27 mouse cellular contexts compared by ENCODE assay signal in the genomic region with DNA sequence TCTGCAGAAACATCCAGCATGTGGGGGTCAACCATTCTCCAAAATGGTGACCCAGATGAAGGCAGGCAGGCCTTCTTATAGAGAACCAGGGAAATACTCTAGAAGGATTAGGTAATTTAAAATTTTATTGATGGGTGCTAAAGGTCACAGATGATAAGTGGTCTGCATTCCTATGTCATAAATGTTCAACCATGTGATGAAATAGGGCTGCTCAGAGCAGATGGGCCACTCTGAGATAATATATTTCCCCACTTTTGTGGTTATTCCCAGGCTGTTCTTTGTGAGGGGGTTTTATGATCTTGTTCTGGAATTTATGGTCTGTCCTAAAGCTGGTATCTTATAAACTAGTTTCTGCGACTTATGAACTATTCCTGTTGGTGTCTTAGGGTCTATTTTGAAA.
"Had no signal": no experiment of that assay in that cellular context is flagged by ENCODE, and none has a peak within 500 bp of the region (broad histone marks: within the 10 kb centered on the region; RNA-seq: fewer than 3 reads in every experiment).

No protein-coding gene starts in this region.

- H3K4me2 ChIP-seq: heart, embryonic 11.5 days; heart, embryonic 13.5 days; heart, embryonic 15.5 days; hindbrain, embryonic 13.5 days; hindbrain, embryonic 15.5 days; kidney, embryonic 15.5 days; limb, embryonic 12.5 days; liver, embryonic 11.5 days; liver, embryonic 13.5 days; liver, embryonic 15.5 days had no signal

- H3K4me3 ChIP-seq: gastrocnemius, adult 2 months; heart, adult 2 months; heart, embryonic 13.5 days; heart, embryonic 15.5 days; hindbrain, embryonic 13.5 days; hindbrain, embryonic 15.5 days; kidney, embryonic 15.5 days; left cerebral cortex, adult 2 months; limb, embryonic 10.5 days; limb, embryonic 12.5 days; liver, embryonic 13.5 days; liver, embryonic 15.5 days had no signal

- H3K9me3 ChIP-seq: heart, embryonic 13.5 days; heart, embryonic 15.5 days; hindbrain, embryonic 13.5 days; hindbrain, embryonic 15.5 days; kidney, embryonic 15.5 days; limb, embryonic 10.5 days; liver, embryonic 15.5 days had no signal

- H3K27me3 ChIP-seq: heart, embryonic 13.5 days; heart, embryonic 15.5 days; hindbrain, embryonic 13.5 days; hindbrain, embryonic 15.5 days; kidney, embryonic 15.5 days; limb, embryonic 12.5 days; liver, embryonic 13.5 days; liver, embryonic 15.5 days had no signal

- H3K27ac ChIP-seq: gastrocnemius, adult 2 months; heart, adult 2 months; heart, embryonic 13.5 days; heart, embryonic 15.5 days; hindbrain, embryonic 13.5 days; hindbrain, embryonic 15.5 days; hindbrain, postnatal 0 days; kidney, embryonic 15.5 days; kidney, postnatal 0 days; left cerebral cortex, adult 2 months; limb, embryonic 10.5 days; limb, embryonic 12.5 days; liver, embryonic 13.5 days; liver, embryonic 15.5 days had no signal

- H3K36me3 ChIP-seq: heart, embryonic 13.5 days; heart, embryonic 15.5 days; hindbrain, embryonic 13.5 days; hindbrain, embryonic 15.5 days; kidney, embryonic 15.5 days; limb, embryonic 10.5 days; limb, embryonic 12.5 days; liver, embryonic 13.5 days; liver, embryonic 15.5 days had no signal

- H3K4me1 ChIP-seq: heart, embryonic 13.5 days; heart, embryonic 15.5 days; hindbrain, embryonic 13.5 days; hindbrain, embryonic 15.5 days; kidney, embryonic 15.5 days; limb, embryonic 10.5 days; limb, embryonic 12.5 days; liver, embryonic 13.5 days; liver, embryonic 15.5 days had no signal

- H3K9ac ChIP-seq: heart, embryonic 13.5 days; heart, embryonic 15.5 days; hindbrain, embryonic 13.5 days; hindbrain, embryonic 15.5 days; kidney, embryonic 15.5 days; limb, embryonic 12.5 days; liver, embryonic 13.5 days; liver, embryonic 15.5 days had no signal

- DNase-seq: gastrocnemius, adult 2 months; gastrocnemius, postnatal 10 days; gastrocnemius, postnatal 25 days; heart, adult 11 months; heart, adult 2 months; heart, postnatal 14 days; heart, postnatal 36 days; kidney, adult 11 months; kidney, adult 2 months; kidney, adult 9 months; kidney, postnatal 14 days; kidney, postnatal 36 days; liver; liver, embryonic 13.5 days had no signal

- ATAC-seq: hindbrain, postnatal 0 days had no signal
